Mouse (Mus musculus) NIH3T3 (cell line): ENCODE results near the gene Mrpl53.
A peak's percentile ranks its signal among the peaks of the same experiment; 100 is the strongest.

Experiments used
- DNase-seq: peaks from one replicate; pipeline ENCODE4 v3.0.0-alpha.2; 2012; ENCODE audit warnings: low read depth

The Mrpl53 gene

GRCm38 (mm10) chr6:83092416-83093127 lies 16.3 kb upstream of the Mrpl53 start:
- peak; percentile 58 for DNase-seq

- DNase-seq: no peak
These were observed 12.9 kb upstream of the Mrpl53 start for GRCm38 (mm10) chr6:83095968-83096367.

- DNase-seq: peak; percentile 78
These were observed 10.4 kb upstream of the Mrpl53 start for GRCm38 (mm10) chr6:83098411-83098810.

GRCm38 (mm10) chr6:83101316-83101687 lies 7.5 kb upstream of the Mrpl53 start, which contains the start of the genes Ccdc142 and Gm42688:
Ccdc142 (plus strand) TSS chr6:83101601.
Gm42688 (plus strand) TSS chr6:83101617.
- DNase-seq: peak; percentile 89

- DNase-seq: peak; percentile 83
These were observed 6.9 kb upstream of the Mrpl53 start for GRCm38 (mm10) chr6:83101688-83102556.

GRCm38 (mm10) chr6:83103130-83103650 lies 5.7 kb upstream of the Mrpl53 start:
- no peak for DNase-seq

GRCm38 (mm10) chr6:83104158-83104557 lies 4.7 kb upstream of the Mrpl53 start:
- DNase-seq: no peak

GRCm38 (mm10) chr6:83107566-83108400 lies 1.1 kb upstream of the Mrpl53 start:
- DNase-seq: peak; percentile 92

GRCm38 (mm10) chr6:83111510-83112136 lies 2.8 kb downstream of the Mrpl53 start:
- DNase-seq: no peak

- peak; percentile 97 for DNase-seq
These were observed 6.3 kb downstream of the Mrpl53 start, which contains the start of gene Mogs for GRCm38 (mm10) chr6:83115011-83115671. Mogs (plus strand) TSS chr6:83115496.

- no peak for DNase-seq
These were observed 7.0 kb downstream of the Mrpl53 start for GRCm38 (mm10) chr6:83115682-83116372.

GRCm38 (mm10) chr6:83116373-83117164 lies 7.7 kb downstream of the Mrpl53 start:
- no peak for DNase-seq

- no peak for DNase-seq
These were observed 8.3 kb downstream of the Mrpl53 start for GRCm38 (mm10) chr6:83117165-83117438.

GRCm38 (mm10) chr6:83117616-83118015 lies 8.8 kb downstream of the Mrpl53 start:
- no peak for DNase-seq

- DNase-seq: no peak
These were observed 9.5 kb downstream of the Mrpl53 start for GRCm38 (mm10) chr6:83118369-83118768.

GRCm38 (mm10) chr6:83118825-83119733 lies 10.2 kb downstream of the Mrpl53 start:
- DNase-seq: no peak

- no peak for DNase-seq
These were observed 10.9 kb downstream of the Mrpl53 start for GRCm38 (mm10) chr6:83119734-83120051.
